Mouse (Mus musculus) layer of hippocampus, adult 2 months (tissue): ENCODE measurements around the gene Bmpr1b. TPM values are rescaled to one million over a fixed set of nuclear protein-coding genes. Genes with fewer than 3 reads are reported as not detected.

Source experiments
- DNase-seq, 2 experiments: peaks; one replicate each; pipeline ENCODE4 v3.0.0; 2022; ENCODE audit warnings: low spot score in 2 of 2
- H3K27ac ChIP-seq: fragments of 200-600 bp; 2 replicates; pipeline ENCODE4 v1.8.1; 2022
- H3K4me3 ChIP-seq: fragments of 200-600 bp; 2 replicates; pipeline ENCODE4 v1.8.1; 2022; ENCODE audit warnings: mild to moderate bottlenecking
- CTCF ChIP-seq: fragments of 200-600 bp; conservative IDR thresholded peaks from 2 replicates; pipeline ENCODE4 v1.8.1; 2022; ENCODE audit warnings: antibody characterized with exemption, mild to moderate bottlenecking, moderate library complexity
- total RNA-seq, 2 experiments: library from RNA; stranded (reverse); gene quantifications; 2 replicates each; pipeline ENCODE4 v1.2.3; 2021

Gene Bmpr1b
- total RNA-seq, 2 experiments from 2014 or later = 19.7 to 21.0 TPM

- Histone ChIP-seq H3K4me3 (peak overlapping the region; percentile 22; the same call in 1 of the 2 replicates), H3K27ac (no peak overlapping the region)
- peak; percentile 85 for TF ChIP-seq CTCF
- DNase-seq = peak; percentile 53 to 60
Measured at GRCm38 (mm10) chr3:141862816-141863461, 306.3 kb downstream of the Bmpr1b start.

DNA sequence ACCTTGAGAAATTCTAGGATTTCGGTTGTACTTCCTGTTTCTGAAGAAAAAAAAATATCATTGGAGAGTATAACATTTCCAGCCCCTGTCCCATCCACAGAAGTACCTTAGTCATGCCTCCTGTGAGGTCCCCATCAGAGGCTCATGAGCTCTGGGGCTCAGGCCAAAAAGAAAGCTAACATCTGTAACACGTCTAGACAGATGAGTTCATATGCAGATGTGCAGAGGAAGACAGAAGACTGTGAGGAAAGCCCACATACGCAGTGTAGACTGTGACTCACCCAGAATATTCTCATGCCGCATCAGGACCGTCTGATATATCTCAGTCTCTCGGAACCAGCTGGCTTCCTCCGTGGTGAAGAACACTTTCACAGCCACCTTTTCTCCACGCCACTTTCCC is 312.1 kb downstream of the Bmpr1b start:
- no peak overlapping the region for H3K4me3 ChIP-seq
- no peak for DNase-seq
- no peak for TF ChIP-seq CTCF
- H3K27ac ChIP-seq = no peak overlapping the region

- DNase-seq = no peak
- H3K27ac ChIP-seq = no peak overlapping the region
- TF ChIP-seq CTCF = no peak
- no peak overlapping the region for H3K4me3 ChIP-seq
Measured at GRCm38 (mm10) chr3:141854339-141854738, 314.9 kb downstream of the Bmpr1b start.

- DNase-seq = peak in 1 of 2 experiments; percentile 14
Measured at GRCm38 (mm10) chr3:141850141-141850540, 319.1 kb downstream of the Bmpr1b start.

DNA sequence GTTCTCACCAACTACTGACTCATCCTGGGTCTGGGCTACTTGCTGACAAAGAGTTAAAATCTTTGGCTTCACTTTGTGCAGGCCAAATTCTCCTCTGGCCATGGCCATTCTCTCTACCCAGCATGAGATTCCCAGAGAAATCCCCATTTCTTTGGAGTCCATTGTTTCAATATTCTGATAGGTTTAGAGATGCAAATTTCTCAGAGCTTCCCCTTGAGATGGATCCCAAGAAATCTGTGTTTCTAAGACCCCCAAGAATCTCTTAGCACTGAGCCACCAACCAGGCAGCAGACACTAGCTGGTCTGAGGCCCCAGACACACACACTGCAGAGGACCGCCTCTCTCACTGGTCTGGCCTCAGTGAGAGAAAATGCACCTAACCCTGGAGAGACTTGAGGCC is 320.0 kb downstream of the Bmpr1b start:
- DNase-seq = no peak
- H3K27ac ChIP-seq = no peak overlapping the region
- H3K4me3 ChIP-seq = no peak overlapping the region
- no peak for TF ChIP-seq CTCF

More at GRCm38 (mm10) chr3:141850141-141850540, 319.1 kb downstream of the Bmpr1b start:
- Histone ChIP-seq H3K27ac (no peak overlapping the region), H3K4me3 (no peak overlapping the region)
- TF ChIP-seq CTCF = no peak

DNA sequence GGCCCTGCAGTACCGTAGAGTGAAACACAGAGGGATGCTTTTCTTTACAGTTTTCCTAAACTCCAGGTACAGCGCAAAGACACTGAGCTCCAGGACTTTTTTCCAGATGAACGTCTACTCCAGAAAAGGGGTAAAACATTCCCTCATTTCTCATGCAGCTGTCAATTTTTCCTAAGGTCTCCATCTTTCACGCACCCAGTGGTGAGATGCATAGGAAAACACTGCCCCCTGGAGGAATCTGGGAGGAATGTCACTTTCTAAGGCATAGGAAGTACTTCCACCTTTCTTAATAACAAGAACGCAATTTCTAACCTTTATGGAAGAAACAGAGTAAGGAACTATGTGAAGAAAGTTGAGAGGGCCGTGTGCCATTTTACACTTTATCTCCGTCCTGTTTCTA is 330.4 kb downstream of the Bmpr1b start:
- DNase-seq = peak; percentile 52 to 65
- Histone ChIP-seq H3K4me3 (no peak overlapping the region), H3K27ac (no peak overlapping the region)
- peak; percentile 92 for TF ChIP-seq CTCF

GRCm38 (mm10) chr3:141831135-141831534 is 338.1 kb downstream of the Bmpr1b start:
- peak; percentile 75 to 78 for DNase-seq
- peak; percentile 89 for TF ChIP-seq CTCF
- H3K4me3 ChIP-seq = no peak overlapping the region
- no peak overlapping the region; the same call in 1 of the 2 replicates for H3K27ac ChIP-seq

DNA sequence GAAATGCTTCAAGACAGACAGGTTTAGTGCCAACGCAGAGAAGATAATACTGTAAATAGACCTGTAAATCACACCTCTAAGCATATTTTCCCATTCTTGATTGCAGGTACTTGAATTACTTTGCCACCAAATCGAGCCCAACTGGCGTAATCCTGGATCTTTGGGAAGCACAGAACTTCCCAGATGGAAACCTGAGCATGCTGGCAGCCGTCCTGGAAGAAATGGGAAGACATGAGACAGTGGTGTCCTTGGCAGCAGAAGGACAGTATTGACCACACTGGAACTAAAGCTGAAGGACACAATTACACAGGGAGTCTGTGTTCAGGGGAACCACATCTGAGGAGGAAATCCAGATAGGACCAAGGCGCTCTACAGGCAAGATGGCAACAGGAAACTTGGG is 340.9 kb downstream of the Bmpr1b start:
- no peak for TF ChIP-seq CTCF
- no peak for DNase-seq
- Histone ChIP-seq H3K27ac (no peak overlapping the region), H3K4me3 (no peak overlapping the region)

DNA sequence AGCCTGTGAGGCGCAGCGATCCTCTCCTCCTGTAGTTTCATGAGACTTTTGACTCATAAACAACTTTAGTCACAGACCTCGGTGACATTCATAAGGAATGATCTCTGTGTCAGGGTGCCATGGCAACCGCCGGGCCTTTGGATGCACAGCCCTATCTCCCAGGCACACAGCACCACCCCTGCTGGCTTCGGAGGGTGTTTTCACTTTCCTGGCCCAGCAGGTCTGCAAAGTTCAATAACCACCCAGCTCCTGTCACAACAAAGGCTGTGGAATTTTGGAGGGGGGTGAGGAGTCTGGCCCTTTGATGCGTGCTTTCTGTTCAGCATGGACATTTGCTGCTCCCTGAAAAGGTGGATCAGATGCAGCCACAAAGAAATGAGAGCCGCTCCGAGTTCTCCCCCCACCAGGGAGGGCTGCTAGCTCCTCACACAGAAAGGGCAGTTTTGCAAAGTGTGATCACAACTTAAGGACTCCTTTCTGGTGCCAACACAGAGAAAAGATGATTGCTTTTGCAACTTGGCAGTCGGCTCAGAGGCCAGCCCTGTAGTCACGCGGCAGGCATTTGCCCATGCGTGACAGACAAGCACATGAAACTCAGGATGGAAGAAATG is 349.8 kb downstream of the Bmpr1b start:
- H3K27ac ChIP-seq = peak overlapping the region; percentile 32; the same call in 1 of the 2 replicates
- H3K4me3 ChIP-seq = no peak overlapping the region
- peak in 1 of 2 experiments; percentile 21 for DNase-seq
- peak; percentile 47 for TF ChIP-seq CTCF

DNA sequence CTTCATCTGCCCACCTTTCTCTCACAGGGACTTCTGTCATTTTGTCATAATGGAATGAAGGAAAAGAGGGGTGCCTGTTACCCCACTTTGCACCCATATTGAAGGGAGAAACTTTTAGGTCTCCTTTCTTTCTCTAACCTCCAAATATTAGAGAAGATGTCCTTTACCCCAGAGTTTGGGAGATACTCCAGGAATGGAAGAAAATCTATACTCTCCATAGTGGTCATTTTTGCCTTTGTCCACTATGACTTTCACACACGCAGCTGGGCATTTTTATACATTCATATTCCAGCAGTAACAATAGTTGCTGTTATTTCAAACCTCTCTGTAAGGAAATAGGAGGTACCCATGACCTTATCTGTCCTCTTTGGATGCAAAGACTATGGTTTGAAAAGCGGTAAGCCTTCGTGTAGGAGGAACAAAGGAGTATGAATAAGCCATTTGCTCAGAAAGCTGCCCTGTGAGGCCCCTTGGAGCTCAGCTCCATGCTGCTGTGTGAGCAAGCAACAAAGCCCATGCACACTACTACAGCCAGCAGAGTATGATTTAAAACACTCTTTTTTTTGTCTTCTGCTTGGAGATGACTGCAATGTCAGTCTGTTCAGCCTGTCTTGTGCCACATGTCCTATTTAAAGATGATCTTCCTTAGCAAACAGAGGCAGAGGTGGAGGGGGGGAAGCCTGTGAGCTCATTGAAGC is 350.5 kb downstream of the Bmpr1b start:
- DNase-seq = peak in 1 of 2 experiments; percentile 24
- TF ChIP-seq CTCF = no peak
- Histone ChIP-seq H3K4me3 (no peak overlapping the region), H3K27ac (peak overlapping the region; percentile 61; the same call in 1 of the 2 replicates)

DNA sequence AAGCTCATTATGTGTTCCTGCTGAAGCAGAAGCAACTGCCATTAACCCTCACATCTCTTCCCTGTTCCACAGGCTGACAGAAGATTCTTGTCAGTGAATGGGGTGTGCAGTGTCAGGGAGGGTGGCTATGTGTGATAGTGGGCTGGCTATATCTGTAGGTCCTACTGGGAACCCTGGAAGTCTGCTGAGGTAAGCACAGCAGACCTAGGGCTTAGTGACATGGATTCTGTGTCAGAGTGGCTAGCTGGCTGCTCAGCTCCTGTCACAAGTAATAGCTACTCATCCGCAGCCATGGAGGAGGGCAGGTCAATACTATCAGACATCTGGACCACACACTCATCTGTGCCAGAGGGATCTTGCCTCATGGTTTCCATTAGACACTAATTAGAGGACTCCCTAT is 354.4 kb downstream of the Bmpr1b start:
- no peak for DNase-seq
- TF ChIP-seq CTCF = no peak

GRCm38 (mm10) chr3:141811348-141811747 is 357.9 kb downstream of the Bmpr1b start:
- no peak for DNase-seq
- Histone ChIP-seq H3K27ac (no peak overlapping the region), H3K4me3 (no peak overlapping the region)
- TF ChIP-seq CTCF = no peak

More for the DNA sequence above, 354.4 kb downstream of the Bmpr1b start:
- H3K27ac ChIP-seq = peak overlapping the region; percentile 23; the same call in 1 of the 2 replicates
- H3K4me3 ChIP-seq = no peak overlapping the region

- no peak overlapping the region for H3K4me3 ChIP-seq
- no peak overlapping the region for H3K27ac ChIP-seq
- DNase-seq = no peak
- no peak for TF ChIP-seq CTCF
Measured at GRCm38 (mm10) chr3:141810944-141811343, 358.3 kb downstream of the Bmpr1b start.

DNA sequence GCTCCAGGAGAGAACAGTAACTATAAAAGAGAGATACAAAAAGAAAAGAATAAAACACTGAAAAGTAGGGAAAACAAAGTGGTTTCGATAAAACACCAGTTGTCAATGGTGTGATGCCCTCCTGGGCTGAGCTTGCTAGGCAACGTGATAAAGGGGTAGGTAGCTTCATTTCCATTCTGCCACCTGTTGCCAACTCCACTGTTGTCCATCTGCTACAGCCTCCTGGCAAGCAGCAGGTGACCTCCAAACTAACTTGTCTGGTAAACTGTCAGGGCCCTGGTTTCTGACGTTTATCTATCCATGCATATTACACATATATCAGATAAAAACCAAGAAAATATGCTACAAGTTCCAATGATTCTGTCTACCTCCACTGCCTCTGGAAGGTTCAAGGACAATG is 359.6 kb downstream of the Bmpr1b start:
- no peak for TF ChIP-seq CTCF
- Histone ChIP-seq H3K27ac (no peak overlapping the region), H3K4me3 (no peak overlapping the region)
- no peak for DNase-seq
